Mouse (Mus musculus) urinary bladder, postnatal 10 days (tissue): ENCODE data around the gene Gpc6.

Experiments used
- DNase-seq: peaks from one replicate; pipeline ENCODE4 v3.0.0; 2022; ENCODE audit warnings: low spot score

The Gpc6 gene

DNA sequence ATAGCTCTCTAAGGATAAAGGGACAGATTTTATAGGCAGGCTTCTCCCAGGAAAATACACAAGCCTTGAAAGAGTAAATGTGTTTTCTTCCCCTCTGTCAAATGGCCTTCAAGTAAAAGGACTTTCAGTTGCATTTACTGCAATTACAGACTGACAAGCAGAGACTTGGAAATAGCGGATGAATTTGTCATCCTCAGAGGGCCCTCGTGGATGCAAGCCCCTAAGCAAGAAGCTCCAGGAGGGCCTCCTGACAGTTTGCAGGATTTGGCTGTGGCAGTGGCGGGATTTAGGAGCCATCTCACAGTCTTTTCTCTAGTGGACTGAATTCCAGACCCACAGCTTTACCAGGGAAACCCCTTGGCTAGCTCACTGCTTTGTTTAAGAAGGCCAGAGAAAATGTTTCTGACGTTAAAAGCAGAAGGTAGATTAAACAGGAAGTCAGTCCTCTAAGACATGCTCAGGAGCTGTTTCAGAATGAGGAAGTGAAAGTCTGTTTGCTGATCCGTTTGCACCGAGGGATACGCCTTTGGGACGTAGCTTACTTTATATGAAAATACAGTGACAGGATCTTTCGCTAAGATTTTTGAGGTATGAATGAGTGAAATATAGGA, 700.1 kb downstream of the Gpc6 start:
- DNase-seq: no peak

DNA sequence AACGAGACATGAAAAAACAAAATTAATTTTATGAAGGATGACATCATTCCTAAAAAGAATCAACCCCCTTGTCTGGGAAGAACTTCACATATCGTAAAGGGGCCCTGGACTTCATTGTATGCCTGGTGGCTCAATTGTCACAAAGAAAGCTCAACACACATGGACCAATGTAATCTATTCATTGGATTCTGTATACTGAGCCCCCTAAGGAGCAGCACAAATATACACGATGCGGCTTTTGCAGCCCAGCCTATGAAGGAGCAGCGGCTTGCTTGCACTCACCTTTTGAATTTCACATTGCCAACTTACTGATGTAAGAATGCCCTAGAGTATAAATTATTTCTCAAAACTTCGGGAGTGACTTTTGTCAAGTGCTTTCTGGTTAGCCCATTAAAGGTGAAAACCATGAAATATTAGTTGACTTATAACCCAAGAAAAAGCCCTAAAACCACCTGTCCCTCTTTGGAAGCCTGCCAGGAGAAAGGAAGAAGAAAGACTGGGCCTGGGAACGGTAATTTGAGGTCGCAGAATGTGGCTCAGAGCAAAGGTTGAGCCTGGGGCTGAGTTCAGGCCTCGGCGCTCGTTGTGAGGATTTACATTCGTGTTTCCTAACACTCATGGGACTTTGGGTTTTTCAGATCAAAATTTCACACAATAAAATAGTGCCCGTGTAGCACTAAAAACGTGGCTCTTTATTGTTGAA, 709.3 kb downstream of the Gpc6 start:
- no peak for DNase-seq

DNA sequence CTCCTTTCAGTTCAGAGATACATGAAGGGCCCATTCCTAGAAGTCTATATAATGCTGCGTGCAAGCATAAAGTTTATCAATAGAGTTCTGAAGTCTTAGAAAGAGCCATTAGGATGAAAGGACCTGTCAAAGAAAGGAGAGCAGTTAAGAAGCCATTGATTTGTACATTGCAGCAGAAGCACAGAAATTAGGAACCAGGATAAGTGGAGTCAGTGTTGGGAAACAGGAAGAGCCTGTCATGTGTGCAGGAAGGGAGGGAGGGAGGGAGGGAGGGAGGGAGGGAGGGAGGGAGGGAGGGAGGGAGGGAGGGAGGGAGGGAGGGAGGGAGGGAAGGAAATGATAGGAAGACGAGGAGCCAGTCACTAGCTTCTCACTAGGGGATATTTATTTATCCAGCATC, 716.7 kb downstream of the Gpc6 start:
- no peak for DNase-seq

DNA sequence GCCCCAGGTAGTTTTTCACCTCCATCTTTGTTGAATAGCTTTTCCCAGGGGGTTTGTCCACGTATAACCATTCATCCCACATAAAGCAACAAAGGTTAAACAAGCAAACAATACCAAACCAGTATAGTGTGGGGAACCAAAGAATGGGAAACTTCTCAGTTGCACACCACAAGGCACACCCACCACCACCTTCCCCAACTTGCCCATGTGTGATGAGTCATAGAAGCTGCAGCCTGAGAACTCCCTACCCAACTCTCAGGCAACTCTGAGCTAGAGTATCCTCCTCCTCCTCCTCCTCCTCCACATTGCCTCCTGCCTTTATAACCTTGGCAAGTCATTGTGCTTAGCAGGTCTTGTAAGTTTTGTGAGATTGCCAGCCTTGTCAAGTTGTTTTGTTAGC, 718.0 kb downstream of the Gpc6 start:
- DNase-seq: no peak

DNA sequence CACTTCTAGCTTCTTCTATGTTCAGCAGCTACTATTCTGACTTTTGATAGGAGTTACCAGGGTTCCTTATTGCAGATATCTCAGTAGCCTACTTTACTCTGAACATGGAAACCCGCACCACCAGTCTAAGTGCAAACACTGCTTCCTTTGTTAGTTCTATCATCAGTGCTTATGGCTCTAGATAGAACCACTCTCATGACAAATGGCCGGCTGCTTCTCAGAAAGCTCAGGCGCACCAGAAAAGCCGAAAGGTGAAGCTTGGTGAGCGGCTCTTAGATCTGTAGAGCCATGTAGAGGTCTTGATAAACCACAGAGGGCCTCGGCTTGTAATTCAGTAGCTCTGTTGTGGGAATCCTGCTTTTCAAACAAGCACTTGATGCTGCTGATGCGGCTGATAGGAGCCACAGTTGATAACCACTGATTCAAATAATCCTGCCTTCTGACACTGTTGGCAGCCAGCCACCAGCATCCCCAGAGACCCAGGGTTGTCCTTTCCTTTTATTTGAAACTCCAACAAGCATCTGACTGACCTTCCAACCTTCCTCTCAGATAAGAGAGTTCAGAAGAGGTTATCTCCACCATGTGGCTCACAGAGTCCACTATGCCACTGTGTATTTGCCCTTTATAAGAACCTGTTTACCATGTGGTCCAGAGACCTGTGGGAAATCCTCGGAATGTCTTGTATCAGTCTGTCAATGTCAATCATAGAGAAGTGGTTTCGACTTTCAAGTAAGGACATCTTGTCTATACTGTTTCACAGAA, 723.3 kb downstream of the Gpc6 start:
- no peak for DNase-seq

DNA sequence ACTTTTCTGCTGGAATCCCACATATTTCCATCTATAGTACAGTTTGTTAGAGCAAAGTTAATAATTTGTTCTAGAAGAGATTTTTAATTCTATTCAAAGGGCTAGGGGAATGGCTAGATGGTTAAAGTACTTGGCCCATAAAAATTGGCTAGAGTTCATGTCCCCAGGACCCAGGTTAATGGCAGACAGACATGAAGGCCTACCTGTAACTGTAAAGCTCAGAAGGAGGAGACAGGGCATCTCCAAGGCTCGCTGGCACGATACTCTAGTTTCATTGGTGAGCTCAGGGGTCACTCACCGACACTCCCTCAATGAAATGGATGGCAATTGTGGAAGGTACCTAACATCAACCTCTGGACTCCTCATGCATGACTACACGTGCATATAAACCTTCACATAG, 725.0 kb downstream of the Gpc6 start:
- DNase-seq: no peak

DNA sequence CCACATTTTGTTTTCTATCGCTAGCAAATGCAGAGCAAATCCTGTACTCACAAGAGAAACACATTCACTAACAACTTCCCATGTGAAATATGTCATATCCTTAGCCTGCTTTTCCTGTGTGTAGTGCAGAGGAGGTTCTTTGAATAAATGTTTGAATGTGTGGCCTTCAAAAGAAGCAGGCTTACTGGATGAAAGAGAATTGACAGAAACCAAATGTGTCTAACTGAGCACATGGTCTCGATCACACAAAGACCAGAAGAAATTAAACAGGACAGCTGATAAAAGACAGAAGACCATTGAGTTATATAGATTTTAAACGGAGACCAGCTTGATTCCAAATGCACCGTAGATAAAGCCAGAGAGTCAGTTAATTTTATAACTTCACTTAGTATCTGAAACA, 726.2 kb downstream of the Gpc6 start:
- DNase-seq: no peak

DNA sequence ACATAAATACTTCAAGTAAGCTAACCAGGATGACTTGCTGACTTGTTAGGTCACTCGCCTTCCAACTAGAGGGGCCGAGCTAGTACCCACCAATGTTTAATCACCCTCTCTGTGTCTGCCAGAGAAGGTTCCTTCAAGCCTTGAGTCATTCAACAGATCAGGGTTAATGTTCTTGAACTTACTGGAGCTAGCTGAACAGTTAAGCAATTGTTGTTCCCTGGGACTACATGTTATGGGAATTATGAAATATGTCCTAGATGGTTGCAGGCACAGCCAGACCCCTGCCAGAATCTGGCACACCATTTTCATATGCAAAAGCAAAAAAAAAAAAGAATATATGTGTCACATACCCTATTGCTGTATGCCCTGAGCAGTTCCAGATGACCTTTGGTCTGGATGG, 726.8 kb downstream of the Gpc6 start:
- DNase-seq: no peak

DNA sequence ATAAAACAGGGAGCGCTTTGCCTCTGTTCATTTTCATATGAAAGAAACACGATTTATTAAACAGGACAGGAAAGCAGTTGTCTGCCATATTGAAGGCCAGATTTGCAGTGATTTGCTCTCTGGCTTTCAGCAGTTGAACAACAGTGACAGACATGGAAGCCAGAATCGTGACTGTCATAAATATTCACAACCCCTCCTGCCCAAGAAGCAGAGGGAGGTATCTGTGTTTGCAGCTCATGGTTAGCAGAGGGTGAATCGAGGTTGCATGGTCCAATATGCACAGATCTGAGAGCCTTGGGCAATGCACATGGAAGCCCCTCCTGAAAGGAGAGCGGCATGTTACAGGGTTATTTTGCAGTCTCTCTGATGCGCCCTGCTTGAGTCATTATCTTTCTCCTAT, 730.3 kb downstream of the Gpc6 start:
- DNase-seq: no peak

DNA sequence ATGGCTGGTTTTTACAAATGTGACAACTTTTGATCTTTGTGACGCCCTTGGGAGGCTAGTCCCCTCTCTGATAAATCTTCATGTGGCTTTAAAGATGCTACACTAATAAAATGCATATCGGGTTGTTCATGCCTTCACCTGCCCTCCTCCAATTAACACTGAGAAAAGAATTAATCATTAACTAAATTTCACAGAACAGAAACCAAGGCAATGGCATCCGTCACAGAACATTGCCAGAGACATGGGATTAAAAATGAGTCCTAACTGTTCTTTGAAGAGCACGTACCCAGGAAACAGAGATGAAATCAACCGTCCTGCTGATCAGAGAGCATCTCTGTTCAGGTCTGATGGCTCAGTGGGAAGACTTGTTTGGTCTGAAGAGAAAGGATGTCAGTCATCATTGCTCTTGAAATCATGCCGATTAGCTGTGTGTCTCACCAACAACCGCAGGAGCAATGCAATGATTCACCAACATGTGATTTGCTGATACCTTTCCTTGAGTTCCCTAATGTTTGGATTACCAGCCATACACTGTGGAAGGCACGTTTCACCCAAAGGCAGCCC, 734.2 kb downstream of the Gpc6 start:
- DNase-seq: no peak

DNA sequence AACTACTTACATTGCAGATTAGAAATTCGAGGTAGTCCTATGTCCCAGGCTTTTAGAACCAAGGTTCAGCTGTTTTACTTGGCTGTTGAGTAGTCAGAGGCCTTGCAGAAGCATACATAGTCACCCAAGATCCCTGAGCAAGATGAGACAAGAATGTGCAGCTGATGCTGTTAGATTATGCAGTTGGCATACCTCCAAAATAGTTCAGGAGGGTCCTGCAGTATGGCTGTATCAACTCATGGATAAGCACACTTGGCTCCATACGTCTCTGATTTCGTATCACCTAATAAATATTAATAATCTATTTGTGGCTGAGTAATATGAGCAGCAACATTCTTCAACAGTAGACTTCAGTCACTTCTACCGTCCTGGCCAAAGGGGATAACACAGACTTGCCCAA, 737.1 kb downstream of the Gpc6 start:
- DNase-seq: no peak

DNA sequence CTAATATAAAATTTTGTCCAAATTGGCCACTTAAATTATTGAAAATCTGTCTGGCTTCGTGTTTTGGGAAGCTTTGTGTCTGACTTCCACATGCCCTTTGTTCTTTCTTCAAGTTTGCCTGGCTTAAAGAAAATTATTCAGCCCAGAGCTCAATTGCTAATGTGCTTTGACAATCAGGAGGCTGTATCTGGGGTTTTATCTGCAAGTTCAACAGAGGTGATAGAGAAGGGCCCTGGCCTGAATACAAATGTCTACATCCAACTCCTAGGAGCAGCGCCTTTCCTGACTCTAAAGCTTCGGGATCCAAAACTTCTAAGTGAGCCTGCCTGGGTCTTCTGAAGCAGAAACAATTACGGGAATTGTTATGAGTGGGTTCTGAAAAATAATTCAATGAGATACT, 739.7 kb downstream of the Gpc6 start:
- DNase-seq: no peak

DNA sequence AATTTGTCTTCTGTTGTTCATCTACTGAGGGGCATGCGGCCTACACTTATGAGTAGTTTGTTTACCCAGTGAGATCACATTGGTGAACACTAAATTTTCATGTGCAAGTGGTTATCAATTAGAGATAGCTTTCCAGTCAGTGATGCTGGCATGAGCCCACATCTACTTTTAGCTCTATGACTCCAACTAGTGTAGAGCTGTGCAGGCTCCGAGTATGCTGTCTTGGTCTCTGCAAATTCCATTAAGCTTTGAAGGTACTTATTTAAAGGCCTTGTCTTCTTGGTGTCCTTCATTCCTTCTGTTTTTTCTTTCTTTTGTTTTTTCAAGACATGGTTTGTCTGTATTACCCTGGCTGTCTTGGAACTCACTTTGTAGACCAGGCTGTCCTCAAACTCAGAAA, 741.0 kb downstream of the Gpc6 start:
- no peak for DNase-seq

DNA sequence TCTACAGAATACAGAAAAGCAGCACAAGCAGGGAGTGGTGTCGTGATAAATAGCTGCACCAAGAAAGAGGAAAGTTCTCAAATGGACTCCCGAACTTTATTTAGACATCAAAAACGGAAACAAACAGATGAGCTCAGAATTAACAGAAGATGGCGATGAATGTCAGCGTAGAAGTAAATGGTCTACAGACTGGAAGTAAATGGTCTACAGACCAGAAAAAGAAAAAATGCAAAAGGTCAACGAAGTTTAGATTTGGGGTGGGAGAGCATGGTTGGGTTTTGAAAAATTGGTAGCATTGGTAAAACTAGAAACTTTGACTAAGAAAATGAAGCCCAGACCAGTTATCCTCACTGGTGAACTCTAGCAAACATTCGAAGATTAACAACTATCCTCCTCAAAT, 748.4 kb downstream of the Gpc6 start:
- no peak for DNase-seq

DNA sequence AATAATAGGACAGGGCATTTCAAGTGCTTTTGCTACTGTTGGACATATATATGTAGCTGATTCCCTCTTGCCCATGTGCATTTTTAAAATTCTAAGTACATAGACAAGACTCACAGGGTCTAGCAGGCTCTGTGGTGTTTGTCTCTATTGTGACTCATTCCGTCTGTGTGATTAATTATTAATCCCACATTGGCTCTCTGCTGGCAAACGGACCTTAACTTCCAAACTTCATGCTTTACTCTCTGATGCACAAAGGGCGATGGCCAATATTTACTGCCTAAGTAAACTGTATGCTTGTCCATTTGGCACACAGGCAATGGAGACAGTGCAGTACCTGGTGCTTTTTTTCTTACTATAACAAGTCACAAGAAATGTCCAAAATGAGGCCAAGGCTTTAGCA, 749.4 kb downstream of the Gpc6 start:
- no peak for DNase-seq

DNA sequence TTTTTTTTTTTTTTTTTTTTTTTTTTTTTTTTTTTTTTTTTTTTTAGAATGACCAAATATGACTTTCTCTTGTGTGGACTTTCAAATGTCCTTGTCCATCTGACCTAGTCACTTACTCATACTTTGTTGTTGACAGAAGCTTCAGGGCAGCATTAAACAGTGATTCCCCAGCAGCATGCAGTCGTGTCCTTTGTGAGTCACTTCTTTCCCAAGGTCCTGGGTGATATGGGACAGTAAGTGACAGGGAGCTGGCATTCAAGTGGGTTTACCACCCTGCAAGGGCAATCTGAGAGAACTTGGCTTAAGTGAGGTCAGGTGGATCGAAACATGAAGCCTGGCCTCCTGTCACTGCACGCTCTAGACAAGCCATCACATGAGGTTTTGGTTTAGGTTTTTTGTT, 754.8 kb downstream of the Gpc6 start:
- no peak for DNase-seq

DNA sequence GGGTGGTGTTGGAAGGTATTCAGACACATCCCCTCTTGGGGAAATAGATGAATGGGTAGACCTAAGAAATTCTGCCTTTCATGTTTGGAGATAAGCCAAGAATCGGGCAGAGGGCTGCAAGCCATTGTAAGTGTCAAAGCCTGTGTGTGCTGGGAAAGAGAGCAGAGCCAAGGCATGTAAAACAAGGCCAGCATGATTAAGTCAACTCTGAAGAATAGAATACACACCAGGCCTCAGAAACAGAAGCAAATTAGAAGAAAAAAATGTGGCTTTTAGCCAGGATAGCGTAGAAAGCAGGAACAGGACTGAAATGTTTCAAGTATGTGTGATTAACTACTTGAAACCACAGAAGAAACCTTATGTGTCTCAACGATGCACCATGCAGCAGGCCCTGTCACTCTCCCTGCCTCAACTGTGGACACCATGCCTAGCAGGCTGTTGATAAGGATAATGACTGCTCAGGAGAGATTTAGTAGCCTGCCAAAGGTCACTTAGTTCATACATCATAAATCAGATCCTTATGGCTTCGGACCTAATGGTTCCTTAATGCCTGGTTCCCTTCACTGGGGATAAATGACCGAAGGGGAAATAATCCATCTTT, 756.3 kb downstream of the Gpc6 start:
- DNase-seq: no peak

DNA sequence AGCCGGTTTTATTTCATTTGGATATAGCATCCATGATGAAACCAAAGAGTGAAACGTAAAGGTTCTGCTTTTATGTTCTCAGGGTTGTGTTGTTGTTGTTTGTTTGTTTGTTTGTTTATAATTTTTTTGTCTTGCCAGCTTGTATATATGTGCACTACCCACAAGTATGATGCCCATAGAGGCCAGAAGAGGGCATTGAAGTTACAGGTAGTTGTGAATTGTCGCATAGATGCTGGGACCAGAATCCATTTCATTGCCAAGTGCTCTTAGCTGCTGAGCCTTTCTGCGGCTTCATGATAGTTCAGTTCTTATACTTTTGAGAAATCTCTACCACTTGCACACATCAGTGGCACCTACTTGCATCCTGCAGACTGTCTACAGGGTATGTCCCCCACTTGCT, 758.0 kb downstream of the Gpc6 start:
- DNase-seq: no peak

DNA sequence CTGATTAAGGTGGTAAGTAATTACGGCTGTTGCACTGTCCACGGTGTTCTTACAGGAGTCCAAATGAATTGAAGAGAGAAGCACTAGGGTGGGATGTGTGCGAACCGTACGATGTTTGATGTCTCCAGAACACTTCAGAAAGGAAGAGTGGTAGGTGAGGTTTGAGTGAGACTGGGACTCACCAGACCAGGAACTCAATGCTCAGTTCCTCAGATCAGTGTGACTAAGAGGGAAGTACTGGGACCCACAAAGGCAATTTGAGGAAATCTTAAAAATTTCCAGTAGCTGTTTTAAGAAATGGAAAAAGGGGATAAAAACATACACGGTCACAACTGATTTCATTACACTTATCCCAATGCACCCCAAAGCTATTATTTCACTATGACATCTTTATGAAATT, 764.7 kb downstream of the Gpc6 start:
- no peak for DNase-seq

DNA sequence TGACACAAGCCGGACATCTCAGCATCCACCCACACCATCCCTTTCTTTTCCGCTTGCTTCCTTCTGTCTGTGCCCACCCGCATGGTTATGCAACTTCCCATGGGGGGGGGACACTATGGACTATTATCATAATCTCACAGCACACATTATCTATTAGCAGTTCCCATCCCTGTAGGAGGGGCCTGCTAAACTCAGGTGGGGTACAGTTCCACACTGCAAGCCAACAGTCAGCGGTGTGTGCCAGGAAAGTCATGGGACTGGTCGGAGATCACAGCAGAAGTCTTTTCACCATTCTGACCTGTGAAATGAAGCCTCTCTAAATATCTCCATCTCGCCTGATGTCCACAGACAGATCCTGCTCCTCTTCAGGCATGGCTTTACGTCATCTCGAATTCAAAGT, 770.5 kb downstream of the Gpc6 start:
- no peak for DNase-seq

DNA sequence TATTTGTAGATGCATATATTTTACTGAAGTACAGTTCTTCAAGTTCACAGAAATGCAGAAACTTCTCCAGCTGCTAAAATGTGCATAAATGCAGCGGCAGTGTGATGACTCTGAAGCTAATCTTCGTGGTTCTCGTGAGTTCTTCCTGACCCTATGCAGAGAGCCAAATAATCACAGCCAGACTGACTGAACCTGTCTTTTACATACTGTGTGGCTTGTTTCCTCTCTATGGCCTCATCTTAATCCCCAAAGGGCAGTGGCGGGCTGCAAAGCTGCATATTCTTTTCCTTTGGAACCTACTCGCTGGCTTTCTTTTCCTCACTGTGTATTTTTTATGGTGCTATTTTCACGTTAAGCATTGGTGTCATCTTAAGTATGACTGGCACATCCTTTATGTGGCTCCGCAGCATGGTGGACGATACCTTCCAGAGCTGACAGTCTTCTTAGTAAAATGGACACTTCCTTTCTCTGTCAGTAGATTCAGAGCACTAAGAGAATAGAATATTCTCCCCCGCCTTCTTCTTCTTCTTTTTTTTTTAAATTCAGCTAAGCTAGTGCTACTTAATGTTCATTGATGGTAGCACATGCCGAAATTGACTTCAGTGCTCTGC, 775.7 kb downstream of the Gpc6 start:
- DNase-seq: no peak

DNA sequence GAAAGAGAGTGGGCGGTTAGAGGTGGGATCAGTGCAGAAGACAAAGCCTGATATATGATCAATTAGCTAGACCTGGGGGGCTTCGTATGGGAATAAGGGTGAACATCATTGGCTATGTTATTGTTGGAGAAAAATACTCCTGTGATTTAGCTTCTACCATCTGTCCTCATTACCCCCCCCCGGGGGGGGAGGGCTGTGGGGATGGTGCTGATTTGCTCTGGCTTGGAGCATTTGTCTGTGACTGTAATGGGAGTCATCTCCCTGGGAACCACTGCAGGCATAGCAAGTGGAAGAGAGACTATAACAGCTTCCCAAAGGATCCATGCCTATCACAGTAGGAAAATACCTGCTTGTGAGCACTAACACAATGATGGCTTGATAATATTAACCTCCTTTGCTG, 783.7 kb downstream of the Gpc6 start:
- no peak for DNase-seq
